Mouse (Mus musculus): ENCODE results near the gene Epha7. TPM values are rescaled to one million over a fixed set of nuclear protein-coding genes. Genes with fewer than 3 reads are reported as not detected.

The Epha7 gene
- total RNA-seq, 2 experiments from 2014 or later: 6.5 to 6.9 TPM

DNA sequence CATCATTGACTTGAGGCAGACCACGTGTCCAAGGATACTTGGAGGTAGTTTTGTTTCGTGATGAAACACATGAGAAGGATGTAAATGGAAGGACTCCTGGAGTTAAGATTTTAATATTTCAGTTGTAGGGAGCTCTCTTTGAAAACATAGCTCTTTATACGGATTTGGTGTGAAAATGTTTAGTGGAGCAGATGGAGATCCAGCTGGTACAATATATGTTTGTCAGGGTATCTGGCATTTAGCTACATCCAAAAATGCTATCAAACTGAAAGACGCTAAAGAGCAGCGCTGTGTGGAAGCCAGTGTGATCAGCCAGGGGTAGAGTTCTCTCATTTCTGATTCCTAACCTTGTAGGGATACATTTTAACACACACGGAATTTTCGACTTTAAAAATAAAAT, 82.5 kb downstream of the Epha7 start:
- no peak for DNase-seq (ENCODE audit: low spot score)
- intact Hi-C loops (cut with DNase I): no loop called here

DNA sequence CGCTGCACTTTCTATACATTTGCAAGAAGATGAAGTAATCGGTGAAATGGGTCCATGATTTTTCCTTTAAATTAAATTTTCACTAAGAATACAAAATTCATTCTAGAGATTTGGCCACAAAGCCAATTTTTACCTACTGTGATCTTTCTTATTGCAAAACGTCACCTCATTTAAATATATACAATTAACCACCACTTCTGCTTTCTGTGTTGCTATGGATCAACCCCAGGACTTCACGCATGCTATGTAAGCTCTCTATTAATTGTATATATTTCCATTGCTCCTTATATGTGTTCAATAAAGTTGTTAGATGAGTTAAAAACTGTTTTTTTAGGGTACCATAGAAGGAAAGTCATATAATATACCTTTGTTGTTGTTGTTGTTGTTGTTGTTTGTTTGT, 86.4 kb downstream of the Epha7 start:
- no peak for DNase-seq (ENCODE audit: low spot score)
- intact Hi-C loops (cut with DNase I): no loop called here

DNA sequence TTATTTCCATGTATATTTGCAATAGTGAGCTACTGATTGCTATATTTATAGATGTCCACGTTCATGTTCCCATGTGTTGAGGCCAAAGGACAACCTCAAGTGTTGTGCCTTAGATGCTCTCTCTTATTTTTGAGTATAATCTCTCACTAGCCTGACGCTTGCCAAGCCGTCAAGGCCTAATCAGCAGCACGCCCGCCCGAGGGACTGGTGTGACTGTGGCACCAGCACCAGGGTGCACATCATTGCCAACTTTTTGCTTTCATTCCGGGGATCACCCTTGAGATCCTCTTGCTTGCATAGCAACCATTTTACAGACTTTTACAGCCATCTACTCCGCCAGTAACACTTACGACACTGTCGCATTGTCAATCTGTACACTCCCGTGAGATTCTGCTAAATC, 86.9 kb downstream of the Epha7 start:
- DNase-seq (ENCODE audit: low spot score): no peak
- intact Hi-C loops (cut with DNase I): no loop called here

DNA sequence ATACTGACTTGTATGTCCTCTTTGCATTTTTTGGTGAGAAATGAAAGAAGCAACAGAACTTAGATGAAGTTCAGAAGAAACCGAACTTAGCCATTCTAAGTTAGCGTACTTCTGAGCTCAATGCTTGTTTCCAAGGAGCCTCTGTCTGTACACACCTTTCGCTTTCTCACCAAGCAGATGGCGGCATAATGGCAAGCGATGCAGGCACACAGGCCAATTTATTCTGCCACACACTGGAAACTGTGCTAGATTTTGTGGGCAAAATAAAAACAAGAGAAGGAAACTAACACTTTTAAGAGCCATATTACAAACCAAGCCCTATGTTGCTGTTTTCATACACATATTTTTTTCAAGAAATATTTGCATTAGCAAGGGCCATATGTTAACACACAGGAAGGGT, 88.6 kb downstream of the Epha7 start:
- no peak for DNase-seq (ENCODE audit: low spot score)
- intact Hi-C loops (cut with DNase I): no loop called here

DNA sequence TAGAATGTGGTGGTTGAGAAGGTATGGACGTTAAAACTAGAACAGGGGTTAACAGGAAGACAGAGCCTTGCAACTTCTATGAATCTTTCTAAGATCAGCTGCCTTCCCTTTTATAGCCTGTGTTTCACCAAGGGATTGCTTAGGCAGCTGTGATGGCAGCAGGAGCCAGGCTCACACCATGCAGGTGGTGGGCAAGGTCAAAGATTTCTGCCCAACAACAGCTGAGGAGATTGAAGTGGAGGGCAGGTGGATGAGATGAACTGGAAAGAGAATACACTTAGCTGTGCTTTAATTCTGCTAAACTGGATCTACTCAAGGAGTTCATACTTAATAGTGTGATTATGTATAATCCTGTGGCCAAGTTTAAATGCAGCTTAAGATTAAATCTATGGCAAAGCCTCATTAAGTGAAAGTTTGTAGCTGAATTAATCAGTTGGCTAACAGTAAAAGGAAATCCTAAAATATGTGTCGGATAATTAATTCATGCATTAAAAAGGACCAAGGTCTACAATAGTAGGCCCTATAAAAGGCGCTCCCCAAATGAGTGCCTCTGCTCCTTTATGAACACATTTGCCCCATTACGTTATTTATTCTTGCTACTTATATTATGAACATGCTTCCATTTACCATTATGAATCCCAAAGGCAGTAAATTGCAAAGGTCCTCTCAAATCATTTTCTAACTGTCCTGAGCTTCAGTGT, 89.2 kb downstream of the Epha7 start:
- intact Hi-C loops (cut with DNase I): no loop called here

DNA sequence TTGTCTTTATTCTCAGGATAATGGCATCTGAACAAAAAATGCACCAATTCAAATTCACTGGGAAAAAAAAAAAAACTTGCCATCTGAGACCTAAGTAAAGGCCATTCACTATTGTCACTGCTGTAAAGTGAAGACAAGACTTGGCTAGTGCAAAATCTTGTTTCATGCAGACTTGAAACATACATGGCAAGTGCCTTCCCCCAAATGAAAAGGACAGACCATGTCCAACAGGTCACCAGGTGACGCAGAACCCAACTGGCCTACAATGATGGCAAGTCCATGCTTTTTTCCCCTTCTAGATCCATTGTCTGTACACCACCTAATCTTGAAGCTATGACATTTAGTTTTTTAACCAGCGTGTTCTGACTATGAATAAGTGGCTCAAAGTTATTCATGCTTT, 94.1 kb downstream of the Epha7 start:
- DNase-seq (ENCODE audit: low spot score): no peak
- intact Hi-C loops (cut with DNase I): no loop called here

More for the DNA sequence above, 89.2 kb downstream of the Epha7 start:
- DNase-seq (ENCODE audit: low spot score): no peak

DNA sequence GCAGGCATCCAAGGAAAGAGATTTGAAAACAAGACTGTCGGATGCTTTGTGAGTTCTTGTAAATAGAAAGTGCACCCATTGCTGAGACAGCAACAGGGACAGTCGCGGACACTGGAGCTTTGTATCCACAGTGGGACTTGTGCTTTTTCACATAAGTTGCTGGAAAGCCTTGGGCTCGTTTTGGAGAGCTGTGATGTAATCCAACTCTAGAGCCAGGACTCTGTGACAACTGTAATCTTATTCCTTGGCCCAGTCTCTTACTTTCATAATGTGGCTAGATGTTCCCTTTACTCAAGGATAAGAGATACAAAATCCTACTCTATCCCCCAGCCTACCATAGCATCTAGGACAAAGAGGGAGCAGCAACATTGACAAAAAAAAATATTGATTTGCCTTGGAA, 97.2 kb downstream of the Epha7 start:
- intact Hi-C loops (cut with DNase I): no loop called here
- no peak for DNase-seq (ENCODE audit: low spot score)

DNA sequence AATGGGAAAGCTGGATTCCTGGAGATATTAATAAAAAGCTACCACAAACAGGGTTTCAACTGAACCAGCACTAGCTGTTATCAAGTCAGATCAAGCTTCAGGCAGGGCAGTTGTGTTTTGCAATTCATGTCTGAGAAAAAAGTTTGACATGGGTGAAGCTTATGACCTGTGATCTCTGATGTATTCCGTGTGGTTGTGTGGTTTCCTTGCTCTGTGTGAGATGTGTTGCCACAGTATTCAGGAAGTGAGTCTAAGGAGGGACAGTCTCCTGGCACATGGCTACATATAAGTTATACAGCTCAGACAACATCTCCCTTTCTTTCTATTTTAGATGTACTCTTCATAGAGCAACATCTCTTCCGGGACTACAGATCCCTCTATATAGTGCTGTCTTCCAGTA, 99.1 kb downstream of the Epha7 start:
- no peak for DNase-seq (ENCODE audit: low spot score)
- intact Hi-C loops (cut with DNase I): no loop called here

DNA sequence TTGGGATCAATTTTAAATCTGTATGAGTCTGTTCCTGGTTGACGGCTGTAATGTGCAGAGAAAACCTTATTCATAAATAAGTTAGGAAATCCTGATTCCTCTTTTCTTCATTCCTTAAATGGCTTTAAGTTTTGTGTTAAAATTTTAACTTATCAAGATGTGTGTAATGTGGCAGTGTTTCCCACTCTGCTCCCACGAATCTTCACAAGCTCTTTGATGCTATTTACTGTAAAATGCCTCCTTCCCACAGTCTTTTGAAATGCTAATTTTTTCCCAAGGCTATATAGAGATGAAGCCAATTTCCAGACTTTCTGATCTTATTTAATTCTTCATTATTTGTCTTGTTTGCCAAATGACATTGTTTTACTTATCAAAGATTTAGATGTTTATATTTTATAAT, 100.7 kb downstream of the Epha7 start:
- DNase-seq (ENCODE audit: low spot score): no peak
- intact Hi-C loops (cut with DNase I): no loop called here

DNA sequence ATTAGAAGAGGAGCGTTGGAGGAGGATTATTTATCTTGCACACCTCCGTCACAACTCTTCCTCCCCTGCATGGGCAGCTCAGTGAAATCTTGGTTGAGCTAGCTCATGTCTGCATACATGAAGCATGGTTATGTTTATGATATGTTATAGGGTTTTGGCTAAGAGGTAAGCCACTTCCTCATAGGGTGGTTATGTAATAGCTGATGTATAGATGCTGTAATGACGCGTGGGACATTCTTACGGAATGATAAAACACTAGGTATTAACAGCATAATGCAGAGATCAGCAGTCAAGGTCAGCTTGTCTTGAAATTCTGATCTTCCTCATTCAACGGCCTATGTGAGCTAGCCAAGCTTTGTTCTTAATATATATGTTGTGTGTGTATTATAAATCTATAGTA, 107.7 kb downstream of the Epha7 start:
- DNase-seq (ENCODE audit: low spot score): no peak
- intact Hi-C loops (cut with DNase I): no loop called here

DNA sequence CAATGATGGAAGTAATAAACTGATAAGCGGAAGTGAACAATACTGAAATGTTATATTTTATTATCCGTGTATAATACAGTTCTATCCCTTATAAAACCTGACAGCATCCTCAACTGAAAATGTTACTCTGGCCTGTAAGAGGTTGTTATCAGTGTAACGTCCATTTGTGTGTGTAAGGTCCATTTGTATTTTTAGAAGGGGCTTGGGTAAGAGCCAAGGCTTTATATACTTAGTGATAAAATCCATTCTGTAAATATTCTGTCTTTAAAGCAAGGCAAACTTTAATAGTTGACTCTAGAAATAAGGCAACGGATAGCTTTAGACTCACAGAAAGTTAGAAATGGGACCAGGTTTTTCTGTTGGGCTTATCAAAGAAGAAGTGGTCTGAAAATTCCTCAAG, 113.1 kb downstream of the Epha7 start:
- intact Hi-C loops (cut with DNase I): no loop called here
- DNase-seq (ENCODE audit: low spot score): no peak

DNA sequence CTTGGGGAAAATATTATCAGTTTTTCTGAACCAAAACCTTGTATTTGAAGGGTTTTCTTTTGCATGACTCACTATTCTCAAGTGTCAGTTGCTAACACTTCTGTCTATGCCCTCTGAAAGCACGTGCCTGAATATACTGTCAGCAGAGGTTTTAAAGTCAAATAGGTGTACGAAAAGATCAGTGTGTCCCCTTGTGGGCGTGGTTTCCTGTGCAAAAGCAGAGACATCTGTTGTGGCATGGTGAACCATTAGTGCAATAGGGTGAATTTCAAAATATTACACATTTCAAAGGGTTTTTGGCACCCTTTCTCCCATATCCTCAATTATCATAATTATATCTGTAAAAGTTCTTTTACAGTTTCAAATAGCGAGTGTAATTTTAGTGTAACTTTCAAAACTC, 120.5 kb downstream of the Epha7 start:
- intact Hi-C loops (cut with DNase I): no loop called here
- no peak for DNase-seq (ENCODE audit: low spot score)

DNA sequence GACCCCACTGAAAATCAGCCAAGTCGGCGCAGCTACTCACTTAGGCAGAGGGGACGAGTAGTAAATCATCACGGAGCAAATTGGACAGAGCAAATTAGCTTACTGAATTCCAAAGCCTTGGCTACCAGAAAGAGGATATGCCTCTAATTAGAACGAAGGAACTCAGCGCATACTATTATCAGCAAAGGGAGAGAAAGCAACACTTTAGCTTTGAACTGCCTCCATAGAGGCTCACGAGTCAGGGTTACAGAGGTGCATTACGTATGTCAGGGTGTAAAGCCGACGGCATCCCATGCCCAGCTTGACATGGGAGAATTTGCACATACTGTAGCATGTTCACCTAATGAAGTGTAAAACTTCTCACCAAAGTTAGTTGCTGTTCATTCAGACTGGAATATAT, 121.9 kb downstream of the Epha7 start:
- intact Hi-C loops (cut with DNase I): no loop called here

DNA sequence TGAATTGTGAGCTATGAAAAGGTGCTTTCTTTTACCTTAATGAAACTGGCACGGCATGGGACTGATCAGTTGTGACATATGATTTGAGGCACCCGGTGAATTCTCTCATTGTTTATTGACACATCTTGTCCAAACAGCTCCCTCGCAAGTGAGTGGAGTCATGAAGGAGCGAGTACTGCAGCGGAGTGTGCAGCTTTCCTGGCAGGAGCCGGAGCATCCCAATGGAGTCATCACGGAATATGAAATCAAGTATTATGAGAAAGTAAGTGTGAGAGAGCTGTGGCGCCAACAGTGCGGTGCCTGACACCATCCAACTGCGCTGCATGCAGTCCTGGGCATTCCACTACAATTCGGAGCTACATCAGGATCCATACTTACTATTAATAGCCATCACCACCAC, 122.6 kb downstream of the Epha7 start:
- no peak for DNase-seq (ENCODE audit: low spot score)
- intact Hi-C loops (cut with DNase I): no loop called here

More for the DNA sequence above, 121.9 kb downstream of the Epha7 start:
- no peak for DNase-seq (ENCODE audit: low spot score)

DNA sequence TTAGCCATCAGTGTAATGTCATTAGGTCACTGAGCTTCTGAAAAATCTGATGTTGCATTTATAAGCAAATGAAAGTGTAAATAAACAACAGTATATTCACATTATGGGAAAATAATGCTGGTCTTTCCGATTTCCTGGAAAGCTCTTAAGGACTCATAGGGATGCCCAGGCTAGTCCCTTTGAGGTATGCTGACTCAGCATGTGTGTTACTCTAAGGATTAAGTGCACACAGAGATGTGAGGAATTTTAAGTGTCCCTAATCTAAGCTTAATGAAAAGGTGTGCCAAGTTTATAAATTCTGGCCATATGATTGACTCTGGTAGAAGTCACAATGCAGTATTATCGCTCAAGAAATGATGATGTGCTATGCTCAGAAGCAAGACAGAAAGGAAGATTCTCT, 127.8 kb downstream of the Epha7 start:
- intact Hi-C loops (cut with DNase I): no loop called here

DNA sequence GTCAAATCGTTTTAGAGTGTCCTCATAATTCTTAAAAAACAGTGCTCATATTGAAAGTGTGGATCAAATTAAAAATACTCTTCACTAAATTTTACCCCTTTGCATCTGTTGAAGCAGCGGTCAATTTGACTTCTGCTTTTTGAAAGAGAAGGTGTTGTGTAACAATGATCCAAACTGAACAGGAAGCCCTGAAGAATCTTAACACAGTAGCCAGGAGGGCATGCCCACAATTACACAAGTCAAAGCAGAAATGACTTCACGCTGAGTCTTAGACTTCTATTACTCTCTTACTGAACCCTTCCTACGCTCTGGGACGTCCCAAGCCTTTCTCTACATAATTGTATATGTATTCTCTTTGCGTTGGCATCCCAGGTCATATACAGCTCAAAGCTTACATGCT, 131.3 kb downstream of the Epha7 start:
- no peak for DNase-seq (ENCODE audit: low spot score)
- intact Hi-C loops (cut with DNase I): no loop called here

More for the DNA sequence above, 127.8 kb downstream of the Epha7 start:
- DNase-seq (ENCODE audit: low spot score): no peak

DNA sequence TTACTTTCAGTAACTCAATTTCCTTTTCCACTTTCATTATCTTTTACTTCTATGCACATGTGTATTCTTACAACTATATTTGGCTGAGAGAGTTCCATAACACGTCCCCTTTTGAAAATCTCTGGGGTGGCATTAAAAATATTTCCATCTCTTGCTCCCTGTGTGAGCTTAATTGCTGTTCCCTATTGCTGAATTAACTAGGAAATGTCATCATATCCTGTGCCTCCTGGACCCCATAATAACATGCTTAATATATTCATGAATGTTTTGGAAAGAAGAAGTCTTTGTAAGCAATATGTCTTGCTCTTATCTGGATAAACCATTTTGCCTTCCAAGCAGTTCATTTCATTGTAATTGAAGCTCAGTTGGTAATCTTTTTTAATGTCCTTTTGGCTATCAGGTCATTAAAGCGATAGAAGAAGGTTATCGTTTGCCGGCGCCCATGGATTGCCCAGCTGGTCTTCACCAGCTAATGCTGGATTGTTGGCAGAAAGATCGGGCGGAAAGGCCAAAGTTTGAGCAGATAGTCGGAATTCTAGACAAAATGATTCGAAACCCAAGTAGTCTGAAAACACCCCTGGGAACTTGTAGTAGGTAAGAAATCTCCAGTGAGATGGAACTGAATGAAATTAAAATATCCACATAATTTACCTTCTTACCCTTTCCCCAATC, 148.1 kb downstream of the Epha7 start:
- intact Hi-C loops (cut with DNase I): no loop called here

DNA sequence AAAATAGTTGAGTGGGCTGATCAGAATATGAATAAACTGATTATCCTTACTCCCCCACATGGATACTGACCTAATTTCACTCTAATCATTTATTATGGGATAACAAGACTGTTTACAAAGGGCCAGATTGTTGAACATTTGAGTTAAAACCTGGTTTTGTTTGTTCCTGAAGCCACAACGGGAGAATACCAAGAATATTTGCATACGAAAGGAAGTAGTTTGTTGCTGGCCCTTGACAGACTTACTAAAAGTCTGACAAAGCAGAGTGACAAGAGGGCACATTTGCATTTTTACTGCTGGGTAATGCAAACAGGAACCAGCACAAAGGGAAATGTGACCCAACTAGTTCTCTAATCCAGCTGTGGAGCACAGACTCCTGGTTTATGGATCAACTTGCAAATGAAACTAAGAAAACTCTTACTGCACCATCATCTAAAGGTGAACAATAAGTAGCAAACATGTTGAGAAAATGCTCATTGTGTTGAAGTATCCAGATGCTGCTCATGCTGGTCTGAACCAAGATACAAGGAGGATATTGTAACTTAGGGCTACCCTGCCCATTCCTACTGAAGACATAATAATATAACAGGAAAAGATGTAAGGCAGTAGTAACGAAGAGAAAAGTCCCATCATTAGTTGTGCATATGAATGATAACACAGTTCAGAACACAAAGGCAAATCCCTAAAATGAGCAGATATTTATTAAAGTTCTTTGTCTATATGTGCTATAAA, 154.8 kb downstream of the Epha7 start:
- DNase-seq (ENCODE audit: low spot score): no peak
- intact Hi-C loops (cut with DNase I): no loop called here

More for the DNA sequence above, 148.1 kb downstream of the Epha7 start:
- DNase-seq (ENCODE audit: low spot score): no peak

DNA sequence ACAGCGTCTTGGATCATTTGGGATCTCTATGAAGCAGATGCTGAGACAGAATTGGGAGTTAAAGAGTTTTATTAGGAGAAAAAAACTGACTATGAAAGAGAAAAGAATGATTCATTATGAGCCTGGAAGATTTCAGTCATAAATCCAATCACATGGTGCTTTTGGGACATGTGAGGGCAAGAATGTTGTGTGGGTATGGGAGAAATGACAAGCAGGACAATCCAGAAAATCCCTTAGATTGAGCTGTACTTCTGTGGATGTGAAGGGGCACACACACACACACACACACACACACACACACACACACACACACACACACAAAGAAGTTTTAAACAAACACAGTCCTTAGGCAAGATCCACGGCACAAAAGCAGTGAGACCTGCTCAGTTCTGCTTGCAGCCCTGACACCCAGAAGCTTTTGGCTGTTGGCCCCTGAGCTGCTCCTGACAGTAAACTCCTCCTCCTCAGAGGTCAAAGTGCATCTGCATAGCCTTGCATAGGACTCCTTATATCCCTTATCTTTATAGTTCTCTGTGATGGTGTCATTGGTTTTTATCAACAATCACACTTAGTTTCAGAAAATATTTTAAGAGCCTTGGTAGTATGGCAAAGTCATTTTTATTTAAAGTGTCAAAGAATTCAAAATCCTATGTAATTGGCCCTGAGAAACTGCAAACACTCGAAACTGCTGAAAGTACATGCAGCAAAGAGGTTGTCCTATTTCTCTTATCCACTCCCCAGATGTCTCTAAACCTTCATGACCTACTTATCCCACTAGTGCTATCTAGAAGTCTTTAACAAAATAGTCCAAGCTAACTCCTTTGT, 185.7 kb downstream of the Epha7 start:
- intact Hi-C loops (cut with DNase I): no loop called here
- no peak for DNase-seq (ENCODE audit: low spot score)

DNA sequence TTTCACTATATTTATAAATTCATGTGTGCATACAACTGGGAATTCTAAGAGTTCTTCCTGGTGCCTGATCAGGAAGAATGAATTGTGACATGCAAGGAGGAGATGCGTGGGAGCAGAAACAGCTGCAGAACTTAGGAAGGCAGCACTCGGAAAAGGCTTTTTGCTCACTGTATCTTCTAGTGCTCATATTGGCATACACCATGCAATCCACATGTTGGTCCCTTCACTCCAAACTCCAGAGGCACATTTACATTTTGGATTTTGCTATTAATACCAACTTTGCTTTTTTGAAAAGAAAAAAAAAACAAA, 186.3 kb downstream of the Epha7 start:
- no peak for DNase-seq (ENCODE audit: low spot score)
- intact Hi-C loops (cut with DNase I): no loop called here

DNA sequence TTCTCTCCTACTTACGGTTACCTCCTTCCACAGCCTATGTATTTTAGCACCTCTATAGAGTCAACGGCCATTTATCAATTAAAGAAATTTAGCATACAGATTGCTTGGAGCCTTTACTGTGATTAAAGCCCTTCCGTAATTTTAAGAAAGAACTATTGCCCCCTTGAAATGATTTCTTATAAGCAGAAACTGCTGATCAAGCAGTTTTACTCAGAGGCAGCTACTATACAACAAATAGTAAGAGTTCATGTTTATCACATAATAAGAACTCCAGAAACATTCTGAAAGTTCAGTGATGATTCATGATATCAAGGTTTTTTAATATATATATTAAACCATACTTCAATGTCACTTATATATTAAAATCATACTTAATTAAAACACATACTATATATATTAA, 197.4 kb downstream of the Epha7 start:
- no peak for DNase-seq (ENCODE audit: low spot score)
- intact Hi-C loops (cut with DNase I): no loop called here
